Mouse (Mus musculus) inflammation-experienced regulatory T-cells, adult 6 months (primary cell): ENCODE results near the gene Gcnt7. TPM values are rescaled to one million over a fixed set of nuclear protein-coding genes. Genes with fewer than 3 reads are reported as not detected.
A peak's percentile ranks its signal among the peaks of the same experiment; 100 is the strongest.

Source experiments
- ATAC-seq: one replicate; pipeline ENCODE4 v1.8.0; 2017
- polyA plus RNA-seq, 3 experiments: library from polyadenylated mRNA; unstranded; fragments of 100-300 nt; shearing (Covaris generic); gene quantifications; one replicate each; pipeline ENCODE4 v1.2.1; 2017

Gene Gcnt7
- polyA plus RNA-seq, 3 experiments from 2014 or later = 3.7 to 5.2 (median 3.8) TPM

DNA sequence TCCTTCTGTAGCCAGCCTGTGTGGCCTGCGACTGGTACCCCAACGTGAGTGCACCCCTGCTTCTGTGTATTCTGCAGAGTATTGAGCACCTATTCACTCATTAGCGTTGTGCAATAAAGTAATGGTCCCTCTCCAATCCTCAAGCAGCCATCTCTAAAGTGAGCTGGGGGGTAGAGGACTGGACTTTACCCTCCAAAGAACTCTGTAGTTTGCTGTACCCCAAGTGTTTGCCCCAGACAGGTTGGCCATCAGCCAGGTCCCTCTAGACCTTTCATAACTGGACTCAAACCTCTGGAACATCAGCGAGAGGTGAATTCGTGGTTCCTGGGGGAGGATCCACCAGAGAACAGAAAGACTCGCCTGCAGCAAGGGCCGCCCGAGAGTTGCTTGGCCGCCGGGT, 5.9 kb downstream of the Gcnt7 start:
- ATAC-seq = no peak

DNA sequence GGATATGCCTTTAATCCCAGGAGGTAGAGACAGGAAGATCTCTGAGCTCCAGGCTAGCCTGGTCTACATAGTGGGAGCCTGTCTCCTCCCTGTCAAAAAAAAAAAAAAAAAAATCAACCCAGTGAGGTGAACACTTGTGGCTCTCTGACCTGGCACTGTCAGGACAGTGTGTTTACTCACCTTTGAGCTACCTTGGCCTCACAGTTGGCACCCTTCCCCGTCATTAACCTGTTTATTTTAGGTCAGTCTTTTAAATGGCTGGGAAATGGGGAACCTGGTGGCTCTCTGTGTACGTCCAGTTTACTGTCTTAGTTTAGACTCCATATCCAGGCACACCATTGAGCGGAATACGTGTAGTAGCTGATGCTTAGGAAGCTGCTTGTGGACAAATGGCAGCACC, 6.4 kb downstream of the Gcnt7 start:
- ATAC-seq = no peak

DNA sequence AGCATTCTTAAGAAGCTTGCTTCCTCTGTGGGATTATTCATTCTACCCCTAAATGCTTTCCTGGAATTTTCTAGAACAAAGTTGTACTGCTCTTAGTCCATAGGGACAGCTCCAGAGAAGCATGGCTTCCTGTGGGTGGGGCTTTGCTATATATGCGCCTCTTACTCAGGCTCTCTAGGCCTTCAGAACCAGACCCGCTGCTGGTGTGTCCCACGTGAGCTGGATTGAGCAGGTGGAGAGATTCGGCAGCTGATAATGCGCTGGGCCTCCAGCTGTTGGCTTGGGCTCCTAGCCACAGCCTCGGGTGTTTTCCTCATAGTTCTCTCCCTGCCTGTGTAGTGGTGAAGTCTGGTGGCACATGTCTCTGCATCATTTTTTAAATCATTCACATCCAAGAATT, 7.8 kb downstream of the Gcnt7 start:
- no peak for ATAC-seq

DNA sequence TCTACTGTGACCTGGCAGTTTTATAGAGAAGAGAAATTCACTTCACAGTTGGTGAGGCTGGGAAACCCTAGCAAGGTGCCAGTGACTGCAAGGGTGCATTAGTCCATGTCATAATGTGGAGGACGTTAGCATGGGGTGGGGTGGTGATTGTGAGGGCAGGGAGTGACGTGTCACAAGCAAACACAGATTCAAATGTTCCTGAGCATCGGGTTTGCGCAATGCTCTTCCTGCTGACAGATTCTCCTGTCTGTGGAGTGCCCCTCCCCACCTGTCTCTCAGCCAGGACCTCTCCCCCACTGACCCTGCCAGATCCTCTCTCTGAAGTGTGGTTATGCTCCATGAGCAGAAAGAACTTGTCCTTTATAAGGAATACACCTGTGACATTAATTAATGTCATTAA, 10.1 kb downstream of the Gcnt7 start:
- no peak for ATAC-seq

DNA sequence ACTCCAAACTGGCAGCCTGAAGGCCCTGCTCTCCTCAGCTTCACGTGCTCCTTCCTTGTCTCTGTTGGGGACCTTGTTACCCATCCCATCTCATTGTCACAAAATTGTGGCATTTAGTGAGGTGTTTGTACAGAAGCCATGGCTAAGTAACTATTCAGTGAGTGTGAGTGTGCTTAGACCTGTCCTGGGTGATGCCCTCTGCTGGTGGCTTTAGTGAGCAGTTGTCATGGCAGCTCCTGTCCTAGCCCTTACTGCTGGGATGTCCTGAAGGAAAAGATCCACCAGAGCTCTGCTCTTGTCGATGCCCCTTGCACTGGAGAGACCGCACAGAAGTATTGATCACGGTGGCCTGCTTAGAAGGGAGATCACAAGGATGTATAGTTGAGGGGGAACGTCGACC, 11.1 kb downstream of the Gcnt7 start:
- no peak for ATAC-seq

DNA sequence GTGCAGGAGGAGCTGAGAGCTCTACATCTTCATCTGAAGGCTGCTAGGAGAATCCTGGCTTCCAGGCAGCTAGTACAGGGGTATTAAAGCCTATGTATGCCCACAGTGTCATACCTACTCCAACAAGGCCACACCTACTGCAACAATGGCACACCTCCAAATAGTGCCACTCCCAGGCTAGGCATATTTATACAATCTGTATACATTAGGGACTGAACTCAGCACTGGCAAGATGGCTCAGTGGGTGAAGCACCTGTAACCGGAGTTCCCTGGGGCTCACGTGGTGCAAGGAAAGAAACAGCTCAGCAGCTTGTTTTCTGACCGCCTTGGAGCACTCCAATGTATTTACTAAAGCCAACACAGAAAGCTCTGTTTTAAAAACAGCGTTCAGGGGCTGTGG, 12.8 kb downstream of the Gcnt7 start:
- no peak for ATAC-seq

DNA sequence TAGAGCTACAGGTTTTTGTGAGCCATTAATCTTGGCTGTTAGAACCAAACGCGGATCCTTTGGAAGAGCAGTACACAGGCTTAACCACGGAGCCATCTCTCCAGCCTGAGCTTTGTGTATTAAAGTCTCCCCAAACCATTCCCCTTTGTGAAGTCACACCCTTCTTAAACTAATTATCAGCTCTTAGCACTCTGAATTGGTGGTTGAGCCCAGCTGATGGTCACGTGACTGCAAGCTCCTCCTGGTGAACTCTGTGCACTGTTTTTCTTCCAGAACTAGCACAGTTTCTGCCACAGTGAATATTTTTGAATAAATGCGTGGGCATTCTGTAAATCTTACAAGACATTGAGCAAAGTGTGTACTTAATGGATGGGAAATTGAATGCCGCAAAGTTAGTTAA, 17.2 kb downstream of the Gcnt7 start:
- no peak for ATAC-seq

DNA sequence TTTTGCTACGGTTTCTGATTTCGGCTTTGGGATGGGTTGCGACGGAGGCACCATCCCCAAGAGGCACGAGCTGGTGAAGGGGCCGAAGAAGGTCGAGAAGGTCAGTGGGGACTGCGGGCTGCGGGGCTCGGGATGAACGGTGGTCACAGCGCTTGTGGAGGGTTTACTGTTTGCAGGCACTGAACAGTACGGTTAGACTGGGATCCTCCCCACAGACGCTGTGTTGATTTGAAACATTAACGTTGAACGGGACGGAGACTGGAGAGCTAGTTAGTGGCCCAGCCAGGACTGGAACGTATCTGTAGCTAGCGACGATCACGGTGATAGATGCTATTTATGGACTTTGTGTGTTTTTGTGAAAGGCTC, 17.8 kb downstream of the Gcnt7 start:
- no peak for ATAC-seq

DNA sequence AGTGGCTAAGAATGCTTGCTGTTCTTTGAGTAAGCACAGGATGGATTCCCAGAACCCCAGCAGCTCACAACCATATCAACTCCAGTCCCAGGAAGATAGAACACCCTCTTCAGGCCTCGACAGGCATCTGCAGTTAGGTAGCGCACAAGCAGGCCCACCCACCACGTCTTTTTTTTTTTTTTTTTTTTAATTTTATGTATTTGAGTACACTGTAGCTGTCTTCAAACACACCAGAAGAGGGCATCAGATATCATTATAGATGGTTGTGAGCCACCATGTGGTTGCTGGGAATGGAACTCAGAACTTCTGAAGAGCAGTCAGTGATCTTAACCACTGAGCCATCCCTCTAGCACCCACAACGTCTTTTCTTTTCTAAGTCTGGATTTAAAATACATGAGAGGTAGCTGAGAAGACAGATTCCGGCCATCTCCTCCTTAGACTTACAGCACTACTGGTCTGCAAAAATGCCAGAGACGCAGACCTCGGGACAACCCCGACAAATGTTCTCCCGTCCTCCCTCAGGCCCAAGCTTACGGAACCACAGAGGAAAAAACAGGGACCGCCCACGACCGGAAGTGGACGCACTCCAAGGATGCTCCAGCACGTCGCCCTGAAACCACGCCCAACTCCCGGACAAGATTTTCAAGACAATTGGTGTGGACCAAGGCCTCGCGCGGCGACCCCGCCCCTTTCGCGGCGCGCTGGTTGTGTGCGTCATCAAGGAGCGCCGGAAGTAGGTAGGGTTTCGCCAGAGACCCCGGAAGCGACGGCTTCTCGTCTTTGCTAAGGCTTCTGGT, 18.4 kb downstream of the Gcnt7 start, which contains the start of gene Rtf2:
Gene Rtf2 (plus strand): TSS at position 714 of the 797 bp plus-strand sequence.
- peak; percentile 80 for ATAC-seq

DNA sequence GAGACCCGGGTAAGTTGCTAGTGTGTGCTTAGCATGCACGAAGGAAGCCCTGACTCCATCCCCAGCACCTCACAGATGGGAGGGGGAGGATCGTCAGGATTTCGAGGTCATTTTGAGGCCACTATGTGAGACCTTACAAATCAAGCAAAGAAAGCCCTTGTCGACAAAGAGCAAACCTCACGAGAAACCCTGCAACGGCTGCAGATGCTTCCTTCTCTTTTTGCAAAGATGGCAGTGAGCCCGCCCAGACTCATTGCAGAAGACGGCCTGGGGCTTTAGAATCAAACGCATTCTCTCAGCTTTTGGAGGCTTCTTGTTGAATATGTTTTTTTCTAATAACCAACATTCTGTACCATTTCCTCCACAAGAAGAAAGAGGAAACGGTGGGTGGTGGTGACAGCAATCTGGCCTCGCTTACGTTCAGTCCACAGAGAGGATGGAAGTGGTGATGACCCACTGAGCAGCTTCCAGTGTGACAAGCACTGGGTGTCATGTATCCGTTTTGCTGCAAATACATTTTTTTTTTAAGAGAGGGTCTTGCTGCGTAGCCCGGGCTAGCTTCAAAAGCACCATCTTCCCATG, 20.9 kb downstream of the Gcnt7 start:
- peak; percentile 31 for ATAC-seq

DNA sequence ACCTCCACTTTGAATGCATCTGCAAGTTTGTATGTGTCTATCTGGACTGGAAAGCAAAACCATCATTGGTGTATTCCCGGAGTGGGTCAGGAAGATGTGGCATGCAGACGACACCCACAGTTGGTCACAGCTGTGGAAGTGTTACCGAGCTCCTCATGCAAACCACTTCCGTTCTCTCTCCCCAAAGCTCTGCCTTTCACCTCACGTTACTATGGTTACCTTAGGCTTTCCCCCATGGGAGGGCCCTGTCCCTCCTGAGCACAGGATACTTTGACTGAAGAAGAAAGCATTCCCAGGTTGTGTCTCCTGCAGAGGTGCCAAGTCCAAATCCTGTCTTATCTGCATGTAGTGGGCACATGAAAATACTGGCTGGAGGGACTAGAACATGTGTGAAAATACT, 24.6 kb downstream of the Gcnt7 start:
- ATAC-seq = peak; percentile 91

DNA sequence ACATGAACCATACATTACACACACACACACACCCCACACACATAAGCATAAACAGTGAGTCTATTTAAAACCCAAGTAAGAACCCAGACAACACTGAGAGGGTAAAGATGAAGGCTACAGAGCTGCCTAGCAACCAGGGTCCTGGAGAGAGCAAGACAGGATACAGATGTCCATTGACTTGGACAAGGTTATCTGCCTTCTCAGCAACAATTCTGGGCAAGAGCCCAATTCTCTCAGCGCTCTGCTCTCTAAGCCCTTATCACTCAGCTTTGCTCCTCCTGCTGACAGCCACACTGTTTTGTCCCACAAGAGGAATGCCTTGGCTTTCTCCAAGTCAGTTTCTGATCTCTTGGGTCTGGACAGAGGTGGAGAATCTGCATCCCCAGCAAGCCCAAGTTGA, 27.8 kb downstream of the Gcnt7 start:
- no peak for ATAC-seq

DNA sequence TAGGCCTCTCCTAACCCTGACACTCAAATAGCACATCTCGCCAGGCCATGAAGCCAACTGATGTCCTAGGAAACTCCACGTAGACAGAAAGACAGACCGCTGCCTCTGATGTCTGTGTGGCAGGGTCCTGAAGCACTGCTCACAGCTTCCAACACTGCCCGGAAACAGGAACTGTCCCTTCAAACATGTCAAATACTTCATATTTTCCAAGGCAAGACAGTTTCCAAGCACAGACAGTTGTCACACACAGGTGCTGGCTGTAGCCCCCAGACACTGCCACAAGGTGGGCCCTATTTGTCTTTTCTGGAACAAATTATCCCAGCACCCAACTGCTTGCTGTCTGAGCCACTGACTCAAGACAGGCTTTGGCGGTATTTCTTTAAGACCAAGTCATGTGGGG, 40.2 kb downstream of the Gcnt7 start:
- no peak for ATAC-seq

DNA sequence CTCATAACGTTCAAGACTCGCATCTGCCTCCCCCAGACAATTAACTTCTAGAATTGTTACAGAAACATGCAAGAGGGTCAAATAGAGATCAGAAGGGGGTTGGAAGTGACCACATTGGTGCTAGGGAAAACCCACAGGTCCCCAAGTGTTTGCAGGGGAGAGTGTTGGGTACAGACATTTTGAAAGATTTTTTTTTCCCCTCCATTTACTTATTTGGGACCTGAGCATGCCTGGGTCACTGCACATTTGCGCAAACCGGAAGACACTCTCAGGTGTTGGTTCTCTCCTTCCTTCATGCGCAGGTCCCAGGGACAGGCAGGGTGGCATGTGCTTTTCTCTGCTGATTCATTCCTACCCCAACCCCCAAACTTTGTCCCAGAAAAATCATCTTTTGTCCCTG, 41.5 kb downstream of the Gcnt7 start:
- no peak for ATAC-seq

DNA sequence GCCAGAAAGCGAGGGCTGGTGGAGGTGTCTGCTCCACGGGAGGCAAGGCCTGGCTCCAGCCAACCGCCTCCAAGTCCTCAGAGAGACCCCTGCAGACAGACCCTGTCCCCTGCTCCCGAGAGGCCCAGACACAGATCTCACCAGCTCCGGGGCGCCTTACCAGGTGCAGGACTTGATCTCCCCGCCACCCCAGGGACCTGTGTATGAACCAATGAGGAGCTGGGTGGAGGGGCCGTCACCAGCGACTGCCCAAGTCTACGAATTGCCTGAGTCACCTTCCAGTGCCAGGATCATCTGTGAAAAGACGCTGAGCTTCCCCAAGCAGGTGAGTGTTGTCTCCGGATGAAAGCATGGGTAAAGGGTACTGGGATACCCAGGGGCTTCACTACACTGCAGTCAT, 42.2 kb downstream of the Gcnt7 start:
- ATAC-seq = no peak

DNA sequence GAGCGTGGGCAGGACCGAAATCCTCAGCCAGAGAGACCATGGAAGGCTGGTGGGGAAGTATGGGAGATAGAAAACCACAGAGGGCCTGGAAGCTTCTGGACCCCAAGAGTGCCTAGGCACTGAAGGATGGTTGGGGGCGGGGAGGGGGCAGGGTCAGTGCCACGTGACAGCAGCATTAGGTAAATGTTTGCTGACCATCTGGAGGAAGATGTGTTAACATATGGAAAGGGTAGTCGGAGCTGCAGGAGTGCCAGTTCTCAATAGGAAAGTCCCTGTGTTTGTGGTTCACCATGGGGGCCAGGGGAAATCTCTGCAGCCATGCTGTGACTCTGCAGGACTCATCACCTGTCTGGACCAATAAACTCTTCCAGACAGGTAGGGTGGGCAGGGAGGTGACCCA, 44.5 kb downstream of the Gcnt7 start:
- ATAC-seq = no peak

DNA sequence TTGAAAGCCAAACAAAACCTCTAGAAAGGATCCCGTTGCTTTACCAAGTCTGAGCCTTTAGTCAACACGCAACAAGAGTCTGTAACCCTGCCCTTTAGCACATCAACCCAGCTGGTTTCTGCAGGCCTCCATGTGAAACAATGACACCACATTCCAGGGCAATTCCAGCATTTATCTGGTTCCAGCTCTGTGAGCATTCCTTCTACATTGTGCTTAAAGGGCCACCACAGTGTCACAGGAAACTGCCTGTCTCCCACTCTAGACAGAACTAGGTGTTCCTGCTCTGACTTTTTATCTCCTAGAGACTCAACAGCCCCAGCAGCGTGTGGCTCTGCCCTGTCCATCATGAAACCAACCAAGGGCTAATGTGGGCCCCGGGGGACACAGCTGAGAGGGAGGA, 45.1 kb downstream of the Gcnt7 start:
- ATAC-seq = no peak

DNA sequence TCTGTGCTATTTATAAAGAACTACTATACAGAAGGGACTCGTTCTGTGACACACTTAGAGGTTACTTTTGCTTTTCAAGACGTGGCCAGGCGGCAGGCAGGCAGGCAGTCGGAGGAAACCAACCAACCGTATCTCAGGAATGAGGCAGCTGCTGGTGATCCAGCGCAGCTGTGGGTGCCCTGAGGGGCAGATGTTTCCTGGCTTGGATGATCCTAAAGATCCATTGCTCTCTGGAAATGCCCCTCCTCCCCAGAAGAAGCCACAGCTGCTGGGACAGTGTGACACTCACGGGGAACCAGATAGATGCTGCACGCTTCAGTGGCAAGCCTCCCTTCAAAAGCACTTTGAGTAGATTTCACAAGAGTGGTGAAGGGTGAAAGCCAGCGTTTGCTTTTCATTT, 45.9 kb downstream of the Gcnt7 start:
- ATAC-seq = no peak

DNA sequence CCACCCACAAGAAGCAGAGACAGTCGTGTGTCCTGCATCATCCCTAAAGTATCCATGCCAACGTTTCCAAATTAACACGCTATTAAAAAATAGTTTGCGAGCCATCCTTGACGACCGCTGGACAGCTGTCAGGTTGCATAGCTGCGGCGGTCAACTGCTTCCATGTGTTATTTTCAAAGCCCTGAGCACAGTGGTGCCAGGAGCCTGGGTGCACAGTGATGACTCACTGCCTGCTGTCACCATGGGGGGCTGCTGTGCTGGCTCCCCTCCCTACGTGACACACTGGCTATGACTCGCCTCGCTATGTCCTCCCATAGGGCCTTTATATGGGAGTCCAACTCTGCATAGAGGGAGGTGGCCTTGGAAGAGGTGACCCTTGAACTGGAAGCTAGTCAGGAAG, 47.3 kb downstream of the Gcnt7 start:
- ATAC-seq = no peak

DNA sequence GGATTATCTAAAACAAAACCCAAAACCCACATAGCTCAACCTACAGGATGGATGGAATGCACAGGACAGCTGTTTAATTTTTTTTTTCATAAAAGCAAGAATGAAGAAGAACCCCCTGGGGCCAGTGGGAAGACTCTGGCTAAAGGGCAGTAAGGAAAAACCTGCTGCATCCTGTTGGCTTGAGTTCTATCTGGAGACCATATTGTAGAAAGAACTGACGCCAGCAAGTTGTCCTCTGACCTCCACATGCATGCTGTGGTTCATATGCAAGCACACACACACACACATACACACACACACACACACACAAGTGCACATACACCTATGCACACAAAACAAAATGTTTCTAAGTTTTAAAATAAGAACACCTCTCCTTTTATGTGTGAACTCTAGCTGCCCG, 47.7 kb downstream of the Gcnt7 start:
- ATAC-seq = no peak

DNA sequence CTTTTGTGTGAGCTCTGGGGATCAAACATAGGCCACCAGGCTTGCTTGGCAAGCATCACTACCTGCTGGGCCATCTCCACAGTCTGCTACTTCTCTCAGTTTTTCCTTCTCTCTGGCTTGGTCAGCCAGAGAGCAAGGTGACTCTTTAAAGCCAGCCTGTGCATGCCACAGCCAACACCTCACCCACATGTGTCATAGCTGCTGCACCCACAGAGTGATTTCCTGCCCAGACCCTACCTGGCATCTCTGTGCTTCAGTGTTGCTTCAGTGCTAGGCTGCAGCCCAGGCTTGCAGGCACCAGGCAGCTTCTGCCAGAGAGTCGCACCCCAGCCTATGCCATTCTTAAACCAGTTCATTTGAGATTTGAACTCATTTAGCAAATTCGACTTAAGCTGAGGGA, 50.9 kb downstream of the Gcnt7 start:
- peak; percentile 26 for ATAC-seq

DNA sequence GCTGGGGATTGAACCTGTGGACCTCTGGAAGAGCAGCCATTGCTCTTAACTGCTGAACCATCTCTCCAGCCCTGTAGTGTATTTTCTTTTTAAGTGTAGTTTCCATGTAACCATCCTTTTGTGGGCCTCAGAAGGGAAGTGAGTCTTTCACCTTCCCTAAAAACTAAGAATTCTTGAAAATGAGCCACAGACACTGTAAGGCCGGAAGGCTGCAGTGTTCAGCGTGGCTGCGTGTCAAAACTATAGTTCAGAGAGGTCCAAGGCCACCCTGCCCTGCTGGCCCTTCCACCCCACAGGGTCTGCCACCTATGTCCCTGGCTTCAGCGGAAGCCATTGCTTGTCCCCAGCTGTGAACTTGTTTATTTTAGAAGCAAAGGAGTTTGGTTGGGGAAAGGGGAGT, 52.2 kb downstream of the Gcnt7 start:
- ATAC-seq = no peak

DNA sequence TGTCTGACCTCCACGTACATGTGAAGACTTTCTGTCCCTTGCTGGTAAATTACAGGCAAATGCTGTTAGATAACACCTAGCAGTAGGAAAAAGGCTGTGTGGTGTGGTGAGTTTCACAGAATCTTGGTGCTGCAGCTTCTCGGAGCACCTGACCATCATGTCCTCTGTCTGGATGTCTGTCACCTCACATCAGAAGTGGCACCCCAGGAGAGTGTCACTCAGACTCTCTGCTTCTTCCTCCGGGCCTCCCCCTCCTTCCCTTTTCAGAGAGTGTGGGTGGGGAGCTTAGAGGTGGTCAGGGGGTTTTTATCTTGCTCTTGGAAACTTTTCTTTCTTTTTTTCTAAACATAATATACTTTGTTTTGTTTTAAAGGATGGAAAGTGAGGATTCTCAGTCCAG, 53.4 kb downstream of the Gcnt7 start:
- peak; percentile 46 for ATAC-seq

DNA sequence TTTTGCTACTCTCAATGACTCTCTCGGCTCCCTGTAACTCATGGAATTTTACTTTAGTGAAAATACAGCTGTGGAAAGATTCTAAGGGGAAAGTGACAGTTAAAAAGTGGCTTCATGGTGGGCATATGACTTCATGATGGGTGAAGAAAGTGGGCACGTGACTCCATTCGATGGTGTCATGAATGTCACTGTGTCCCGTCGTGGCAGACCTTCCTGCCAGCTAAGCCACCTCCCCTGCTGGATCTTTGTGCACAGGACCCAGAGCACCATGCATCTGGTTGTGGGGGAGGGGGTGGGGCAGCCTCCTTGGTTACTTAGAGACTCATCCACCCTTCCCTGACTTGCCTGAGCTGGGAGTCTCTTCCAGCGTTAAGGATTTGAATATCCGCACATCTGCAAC, 54.2 kb downstream of the Gcnt7 start:
- no peak for ATAC-seq
